24 mouse cellular contexts compared by ENCODE assay signal in genomic region chr19:60818677-60819076, GRCm38 (mm10). TPM values are rescaled to one million over a fixed set of nuclear protein-coding genes. Genes with fewer than 3 reads are reported as not detected.
DNase-seq lines count a peak whose midpoint lies in the region; ATAC-seq and TF ChIP-seq lines count a peak whose summit lies in the region.
"Had no signal": no experiment of that assay in that cellular context is flagged by ENCODE, and none has a peak within 500 bp of the region (broad histone marks: within the 10 kb centered on the region; RNA-seq: fewer than 3 reads in every experiment).

No protein-coding gene starts in this region.

- no peak overlapping the region for H3K9ac ChIP-seq in intestine, postnatal 0 days (ENCODE audit: low read depth, low read length)
- H3K9ac ChIP-seq in intestine, embryonic 16.5 days (ENCODE audit: low read depth, low read length): no peak overlapping the region
- H3K9ac ChIP-seq: hindbrain, embryonic 13.5 days; limb, embryonic 13.5 days; lung, embryonic 15.5 days; neural tube, embryonic 12.5 days had no signal

- WGBS in intestine, postnatal 0 days: 86% methylated on average over 6 of the region's 6 CpGs
- 89% methylated on average over 6 of the region's 6 CpGs for WGBS in intestine, embryonic 16.5 days

- H3K9me3 ChIP-seq in intestine, postnatal 0 days (ENCODE audit: control insufficient read depth): no peaks in the 10 kb centered on the region
- no peaks in the 10 kb centered on the region for H3K9me3 ChIP-seq in intestine, embryonic 16.5 days (ENCODE audit: control insufficient read depth, low read length)
- H3K9me3 ChIP-seq: embryonic facial prominence, embryonic 10.5 days; hindbrain, embryonic 13.5 days; limb, embryonic 13.5 days; lung, embryonic 15.5 days; neural tube, embryonic 12.5 days had no signal

- H3K36me3 ChIP-seq in intestine, postnatal 0 days (ENCODE audit: control insufficient read depth, insufficient read depth): peaks cover 56% of the 10 kb centered on the region
- H3K36me3 ChIP-seq in intestine, embryonic 16.5 days (ENCODE audit: control insufficient read depth, insufficient read depth, low read length): peaks cover 10% of the 10 kb centered on the region
- peaks cover 10% of the 10 kb centered on the region; the same call in 1 of the 2 replicates for H3K36me3 ChIP-seq in splenic B cell, adult 2 months (ENCODE audit: control insufficient read depth, insufficient read depth, low read length, poor library complexity, severe bottlenecking)

- no peak overlapping the region for H3K4me2 ChIP-seq in intestine, postnatal 0 days (replicated peaks; ENCODE audit: low read depth)
- no peak overlapping the region for H3K4me2 ChIP-seq in intestine, embryonic 16.5 days (ENCODE audit: low read depth, low read length)
- H3K4me2 ChIP-seq: hindbrain, embryonic 13.5 days; limb, embryonic 13.5 days; lung, embryonic 15.5 days; midbrain, embryonic 11.5 days; neural tube, embryonic 12.5 days had no signal

- peak overlapping the region; percentile 35; the same call in 1 of the 2 replicates for H3K27ac ChIP-seq in intestine, postnatal 0 days (ENCODE audit: low read depth, low read length)
- H3K27ac ChIP-seq in intestine, embryonic 16.5 days (ENCODE audit: low read length): no peak overlapping the region
- H3K27ac ChIP-seq: embryonic facial prominence, embryonic 10.5 days; hindbrain, embryonic 13.5 days; limb, embryonic 13.5 days; lung, embryonic 15.5 days; neural tube, embryonic 12.5 days had no signal

- H3K27me3 ChIP-seq in intestine, postnatal 0 days (replicated peaks; ENCODE audit: control insufficient read depth, insufficient read depth, low read length): no peaks in the 10 kb centered on the region
- no peaks in the 10 kb centered on the region for H3K27me3 ChIP-seq in intestine, embryonic 16.5 days (replicated peaks; ENCODE audit: control insufficient read depth, insufficient read depth, low read length)
- H3K27me3 ChIP-seq in splenic B cell, adult 2 months (ENCODE audit: control insufficient read depth, insufficient read depth, low read length, poor library complexity, severe bottlenecking): no peaks in the 10 kb centered on the region
- H3K27me3 ChIP-seq: hindbrain, embryonic 13.5 days; limb, embryonic 13.5 days; lung, embryonic 15.5 days; neural tube, embryonic 12.5 days had no signal

- DNase-seq in lung, postnatal 36 days: peak; percentile 7
- no peak for DNase-seq in lung, postnatal 14 days
- peak; percentile 5 for DNase-seq in splenic B cell, adult 2 months (ENCODE audit: low read depth, low spot score)
- DNase-seq in cerebellum, adult 18-20 months: no peak
- no peak for DNase-seq in right cerebral cortex, postnatal 36 days (ENCODE audit: low spot score in 2 of 2)
- DNase-seq: adrenal gland, postnatal 25 days; cerebellum, adult 2 months; cerebellum, postnatal 36 days; gastrocnemius, postnatal 14 days; kidney, postnatal 4 days; right cerebral cortex, adult 18-20 months; spleen, adult 18-20 months; thymus, adult 2 months had no signal

- no peak for ATAC-seq in intestine, postnatal 0 days
- ATAC-seq in intestine, embryonic 16.5 days: no peak
- ATAC-seq in megakaryocyte, adult 5-6 weeks (ENCODE audit: poor library complexity, severe bottlenecking): peak; percentile 99
- ATAC-seq: CD4-positive, CD25-positive, alpha-beta regulatory T cell, adult 4 months; inflammation-experienced regulatory T-cells, adult 6 months had no signal

- TF ChIP-seq CTCF in intestine, postnatal 0 days (IDR thresholded peaks at IDR 0.05; ENCODE audit: low read depth): no peak

- H3K4me1 ChIP-seq in intestine, postnatal 0 days (replicated peaks; ENCODE audit: control insufficient read depth, insufficient read depth, low read length): no peaks in the 10 kb centered on the region
- H3K4me1 ChIP-seq in intestine, embryonic 16.5 days (ENCODE audit: control insufficient read depth, insufficient read depth, low read length): no peaks in the 10 kb centered on the region
- H3K4me1 ChIP-seq: embryonic facial prominence, embryonic 10.5 days; hindbrain, embryonic 13.5 days; limb, embryonic 13.5 days; lung, embryonic 15.5 days; neural tube, embryonic 12.5 days had no signal

- no peak overlapping the region for H3K4me3 ChIP-seq in intestine, postnatal 0 days (ENCODE audit: low read depth, low read length)
- no peak overlapping the region for H3K4me3 ChIP-seq in intestine, embryonic 16.5 days (ENCODE audit: low read length)
- H3K4me3 ChIP-seq: embryonic facial prominence, embryonic 10.5 days; hindbrain, embryonic 13.5 days; limb, embryonic 13.5 days; lung, embryonic 15.5 days; neural tube, embryonic 12.5 days had no signal

RNA-seq across cellular contexts. Expression of gene Fam45a, which starts 7.3 kb away (rescaled TPM):
- 26.0 and 29.2 TPM in 2 replicates for polyA plus RNA-seq in intestine, postnatal 0 days (2015; fragmentation: Nextera tagmentation; extraction: Ambion mirVana)
- 28.3 and 28.7 TPM in 2 replicates for polyA plus RNA-seq in intestine, embryonic 16.5 days (2015; fragmentation: Nextera tagmentation; extraction: Ambion mirVana)
- total RNA-seq in megakaryocyte, adult 5-6 weeks (2015): 47.7 and 49.6 TPM in 2 replicates
- 28.8 and 31.3 TPM in 2 replicates for total RNA-seq in megakaryocyte, adult 5-6 weeks (2017)

RNA-seq across cellular contexts. Expression of gene Eif3a, which starts 28.2 kb away (rescaled TPM):
- polyA plus RNA-seq in intestine, postnatal 0 days (2015; fragmentation: Nextera tagmentation; extraction: Ambion mirVana): 57.2 and 64.2 TPM in 2 replicates
- 114 and 124 TPM in 2 replicates for polyA plus RNA-seq in intestine, embryonic 16.5 days (2015; fragmentation: Nextera tagmentation; extraction: Ambion mirVana)
- 152 and 154 TPM in 2 replicates for total RNA-seq in megakaryocyte, adult 5-6 weeks (2015)
- 194 and 226 TPM in 2 replicates for total RNA-seq in megakaryocyte, adult 5-6 weeks (2017)

RNA-seq across cellular contexts. Expression of gene Sfxn4, which starts 42.6 kb away (rescaled TPM):
- 1.6 and 2.0 TPM in 2 replicates for polyA plus RNA-seq in intestine, postnatal 0 days (2015; fragmentation: Nextera tagmentation; extraction: Ambion mirVana)
- 3.7 and 4.2 TPM in 2 replicates for polyA plus RNA-seq in intestine, embryonic 16.5 days (2015; fragmentation: Nextera tagmentation; extraction: Ambion mirVana)
- 0.80 and 1.3 TPM in 2 replicates for total RNA-seq in megakaryocyte, adult 5-6 weeks (2015)
- total RNA-seq in megakaryocyte, adult 5-6 weeks (2017): 0.37 and 0.69 TPM in 2 replicates

RNA-seq across cellular contexts. Expression of gene Prdx3, which starts 55.7 kb away (rescaled TPM):
- 113 and 119 TPM in 2 replicates for polyA plus RNA-seq in intestine, postnatal 0 days (2015; fragmentation: Nextera tagmentation; extraction: Ambion mirVana)
- polyA plus RNA-seq in intestine, embryonic 16.5 days (2015; fragmentation: Nextera tagmentation; extraction: Ambion mirVana): 161 and 179 TPM in 2 replicates
- total RNA-seq in megakaryocyte, adult 5-6 weeks (2015): 77.9 and 78.0 TPM in 2 replicates
- total RNA-seq in megakaryocyte, adult 5-6 weeks (2017): 67.6 and 75.0 TPM in 2 replicates

Comparison
In these comparisons a context has a peak if more than half of its experiments do, and no peak if none do; other contexts are left out.
1. DNase-seq: peak in lung, postnatal 36 days (single experiment) and splenic B cell, adult 2 months (single experiment); none in lung, postnatal 14 days (single experiment), cerebellum, adult 18-20 months (0 of 2) and right cerebral cortex, postnatal 36 days (0 of 2).